Mouse (Mus musculus): ENCODE measurements at regions not wholly inside any gene's neighbourhood (a gene's known extent, or its start where the extent isn't known, plus 50 kb on each side); places are given as distances from the start of the nearest gene placed in this dataset.
"Not testable (repeated sequence)": the region's sequence is repeated elsewhere in the genome, so short reads cannot be mapped to it uniquely, and the experiment has no call there.

GRCm38 (mm10) chr16:15103938-15104337 is 197.5 kb downstream of the Efcab1 start:
- Histone ChIP-seq H3K27ac (no peak overlapping the region), H3K4me3 (no peak overlapping the region)
- DNase-seq: no peak
- intact Hi-C loops (cut with DNase I): no loop called here
- TF ChIP-seq CTCF (IDR thresholded peaks at IDR 0.05): no peak

GRCm38 (mm10) chr16:15107234-15107633 is 200.8 kb downstream of the Efcab1 start:
- intact Hi-C loops (cut with DNase I): no loop called here
- no peak for DNase-seq
- H3K4me3 ChIP-seq: no peak overlapping the region
- no peak overlapping the region for H3K27ac ChIP-seq
- peak; percentile 30 for TF ChIP-seq CTCF (IDR thresholded peaks at IDR 0.05)

GRCm38 (mm10) chr16:15113131-15113530 is 204.1 kb upstream of the Gm21897 start:
- no peak overlapping the region for H3K27ac ChIP-seq
- no peak overlapping the region for H3K4me3 ChIP-seq
- intact Hi-C loops (cut with DNase I): no loop called here
- DNase-seq: no peak
- TF ChIP-seq CTCF (IDR thresholded peaks at IDR 0.05): no peak

GRCm38 (mm10) chr16:15113989-15114556 is 203.2 kb upstream of the Gm21897 start:
- TF ChIP-seq CTCF (IDR thresholded peaks at IDR 0.05): no peak
- no peak for DNase-seq
- Histone ChIP-seq H3K4me3 (no peak overlapping the region), H3K27ac (no peak overlapping the region)
- intact Hi-C loops (cut with DNase I): no loop called here

- intact Hi-C loops (cut with DNase I): no loop called here
- TF ChIP-seq CTCF (IDR thresholded peaks at IDR 0.05): no peak
- DNase-seq: no peak
- Histone ChIP-seq H3K4me3 (no peak overlapping the region), H3K27ac (no peak overlapping the region)
Observed at GRCm38 (mm10) chr16:15114574-15115230, 202.6 kb upstream of the Gm21897 start.

GRCm38 (mm10) chr16:15115386-15115785 is 201.9 kb upstream of the Gm21897 start:
- DNase-seq: no peak
- TF ChIP-seq CTCF (IDR thresholded peaks at IDR 0.05): no peak
- intact Hi-C loops (cut with DNase I): no loop called here

GRCm38 (mm10) chr16:15119799-15120198 is 197.5 kb upstream of the Gm21897 start:
- intact Hi-C loops (cut with DNase I): loop anchor here (5.0 kb wide), 1 partner anchor 417 kb away; no protein-coding TSS in a partner anchor
- peak; percentile 49 for TF ChIP-seq CTCF (IDR thresholded peaks at IDR 0.05)
- Histone ChIP-seq H3K4me3 (no peak overlapping the region), H3K27ac (no peak overlapping the region)
- DNase-seq: peak; percentile 22

More at GRCm38 (mm10) chr16:15115386-15115785, 201.9 kb upstream of the Gm21897 start:
- Histone ChIP-seq H3K4me3 (no peak overlapping the region), H3K27ac (no peak overlapping the region)

GRCm38 (mm10) chr16:15128996-15129395 is 188.3 kb upstream of the Gm21897 start:
- intact Hi-C loops (cut with DNase I): no loop called here

GRCm38 (mm10) chr16:15129806-15130205 is 187.5 kb upstream of the Gm21897 start:
- intact Hi-C loops (cut with DNase I): no loop called here
- DNase-seq: peak; percentile 20
- no peak overlapping the region for H3K27ac ChIP-seq
- TF ChIP-seq CTCF (IDR thresholded peaks at IDR 0.05): no peak
- H3K4me3 ChIP-seq: no peak overlapping the region

More at GRCm38 (mm10) chr16:15128996-15129395, 188.3 kb upstream of the Gm21897 start:
- no peak for DNase-seq
- Histone ChIP-seq H3K4me3 (no peak overlapping the region), H3K27ac (no peak overlapping the region)
- TF ChIP-seq CTCF (IDR thresholded peaks at IDR 0.05): no peak

GRCm38 (mm10) chr16:15157852-15158251 is 159.4 kb upstream of the Gm21897 start:
- H3K4me3 ChIP-seq: no peak overlapping the region
- intact Hi-C loops (cut with DNase I): no loop called here
- no peak for DNase-seq
- H3K27ac ChIP-seq: no peak overlapping the region
- no peak for TF ChIP-seq CTCF (IDR thresholded peaks at IDR 0.05)

- Histone ChIP-seq H3K4me3 (no peak overlapping the region), H3K27ac (0 out of 2 replicates have a peak overlapping the region, but pooled peaks have one; percentile 6)
- peak; percentile 42 for DNase-seq
- intact Hi-C loops (cut with DNase I): no loop called here
- TF ChIP-seq CTCF (IDR thresholded peaks at IDR 0.05): no peak
Observed at GRCm38 (mm10) chr16:15175516-15175915, 141.7 kb upstream of the Gm21897 start.

- no peak for TF ChIP-seq CTCF (IDR thresholded peaks at IDR 0.05)
- Histone ChIP-seq H3K4me3 (no peak overlapping the region), H3K27ac (no peak overlapping the region)
- DNase-seq: no peak
- intact Hi-C loops (cut with DNase I): no loop called here
Observed at GRCm38 (mm10) chr16:15185714-15186113, 131.5 kb upstream of the Gm21897 start.

- TF ChIP-seq CTCF (IDR thresholded peaks at IDR 0.05): no peak
- intact Hi-C loops (cut with DNase I): no loop called here
- Histone ChIP-seq H3K27ac (peak overlapping the region; percentile 85), H3K4me3 (peak overlapping the region; percentile 41)
- peak; percentile 56 for DNase-seq
Observed at GRCm38 (mm10) chr16:15194926-15195711, 122.1 kb upstream of the Gm21897 start.

- peak; percentile 69 for DNase-seq
- H3K27ac ChIP-seq: peak overlapping the region; percentile 85
- intact Hi-C loops (cut with DNase I): not testable (repeated sequence)
- peak overlapping the region; percentile 41 for H3K4me3 ChIP-seq
Observed at GRCm38 (mm10) chr16:15195931-15196330, 121.3 kb upstream of the Gm21897 start.

All from gastrocnemius, adult 2 months (tissue).